Mouse (Mus musculus): ENCODE measurements around the gene Otx2. TPM values are rescaled to one million over a fixed set of nuclear protein-coding genes. Genes with fewer than 3 reads are reported as not detected.
"Not testable (repeated sequence)": the region's sequence is repeated elsewhere in the genome, so short reads cannot be mapped to it uniquely, and the experiment has no call there.

Gene Otx2
- polyA plus RNA-seq, 1 experiment = not detected

- no peak for TF ChIP-seq POLR2A (IDR thresholded peaks at IDR 0.05; ENCODE audit: low read depth, low read length)
- TF ChIP-seq CTCF (IDR thresholded peaks at IDR 0.05; ENCODE audit: extremely low read depth, insufficient read depth, insufficient read length, insufficient replicate concordance) = no peak
- Histone ChIP-seq H3K4me1 (ENCODE audit: control insufficient read depth, insufficient read depth, insufficient read length) (no peaks in the 10 kb centered on the region), H3K36me3 (ENCODE audit: control insufficient read depth, insufficient read depth, low read length) (no peaks in the 10 kb centered on the region), H3K4me3 (ENCODE audit: extremely low read depth, insufficient read depth, insufficient read length) (no peak overlapping the region), H3K27me3 (ENCODE audit: control insufficient read depth, insufficient read depth, low read length) (no peaks in the 10 kb centered on the region), H3K27ac (ENCODE audit: insufficient read depth, low read length) (no peak overlapping the region)
- 86% methylated on average over 8 of the region's 8 CpGs for WGBS
- no peak for DNase-seq (ENCODE audit: low read depth in 1 of 2, low spot score in 2 of 2)
These were observed 41.3 kb downstream of the Otx2 start for GRCm38 (mm10) chr14:48632335-48632734.

DNA sequence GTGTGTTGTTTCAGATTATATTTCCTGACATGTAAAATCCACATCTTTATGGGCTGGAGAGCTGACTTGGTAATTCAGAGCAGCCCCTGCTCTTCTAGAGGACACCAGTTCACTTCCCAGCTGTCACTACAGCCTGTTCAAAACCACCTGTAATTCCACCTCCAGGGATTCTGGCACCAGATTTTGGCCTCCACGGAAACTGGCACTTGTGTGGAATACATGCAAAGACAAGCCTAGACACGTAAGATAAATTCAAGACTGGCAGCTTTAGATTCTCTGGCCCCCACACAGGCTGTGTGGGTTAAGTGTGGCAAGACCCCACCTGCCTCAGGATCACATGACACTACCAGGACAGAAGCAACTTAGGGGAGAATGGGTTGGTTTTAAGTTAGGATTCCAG is 42.1 kb downstream of the Otx2 start:
- 85% methylated on average over 2 of the region's 2 CpGs for WGBS
- no peak for DNase-seq (ENCODE audit: low read depth in 1 of 2, low spot score in 2 of 2)
- H3K4me3 ChIP-seq (ENCODE audit: extremely low read depth, insufficient read depth, insufficient read length) = no peak overlapping the region
- H3K27ac ChIP-seq (ENCODE audit: insufficient read depth, low read length) = no peak overlapping the region
- no peaks in the 10 kb centered on the region for H3K4me1 ChIP-seq (ENCODE audit: control insufficient read depth, insufficient read depth, insufficient read length)
- TF ChIP-seq POLR2A (IDR thresholded peaks at IDR 0.05; ENCODE audit: low read depth, low read length) (no peak), CTCF (IDR thresholded peaks at IDR 0.05; ENCODE audit: extremely low read depth, insufficient read depth, insufficient read length, insufficient replicate concordance) (no peak)
- no peaks in the 10 kb centered on the region for H3K27me3 ChIP-seq (ENCODE audit: control insufficient read depth, insufficient read depth, low read length)
- H3K36me3 ChIP-seq (ENCODE audit: control insufficient read depth, insufficient read depth, low read length) = no peaks in the 10 kb centered on the region

DNA sequence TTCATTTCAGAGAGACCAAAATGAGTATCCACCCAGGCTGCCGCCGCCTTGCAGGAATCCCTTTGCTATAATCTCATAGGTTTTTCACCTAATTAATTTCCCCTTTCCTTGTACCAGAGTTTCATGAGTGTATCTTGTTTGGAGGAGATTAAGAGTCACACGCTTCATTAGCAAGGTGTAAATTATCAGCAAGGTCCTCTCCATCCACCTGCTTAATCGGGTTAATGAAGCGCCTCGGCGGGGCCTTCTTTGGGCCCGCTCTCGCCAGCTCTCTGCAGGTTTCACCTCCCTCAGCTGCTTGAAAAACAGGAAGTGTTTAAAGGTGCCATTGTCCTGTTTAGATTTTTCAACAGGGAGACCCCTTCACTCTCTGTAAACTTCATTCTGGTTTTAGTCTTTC is 44.2 kb downstream of the Otx2 start:
- DNase-seq (ENCODE audit: low read depth in 1 of 2, low spot score in 2 of 2) = no peak
- no peak overlapping the region for H3K4me3 ChIP-seq (ENCODE audit: extremely low read depth, insufficient read depth, insufficient read length)
- WGBS = 93% methylated on average over 9 of the region's 9 CpGs
- no peak for TF ChIP-seq POLR2A (IDR thresholded peaks at IDR 0.05; ENCODE audit: low read depth, low read length)
- no peak for TF ChIP-seq CTCF (IDR thresholded peaks at IDR 0.05; ENCODE audit: extremely low read depth, insufficient read depth, insufficient read length, insufficient replicate concordance)
- H3K36me3 ChIP-seq (ENCODE audit: control insufficient read depth, insufficient read depth, low read length) = no peaks in the 10 kb centered on the region
- no peaks in the 10 kb centered on the region for H3K4me1 ChIP-seq (ENCODE audit: control insufficient read depth, insufficient read depth, insufficient read length)
- H3K27me3 ChIP-seq (ENCODE audit: control insufficient read depth, insufficient read depth, low read length) = no peaks in the 10 kb centered on the region
- H3K27ac ChIP-seq (ENCODE audit: insufficient read depth, low read length) = no peak overlapping the region

DNA sequence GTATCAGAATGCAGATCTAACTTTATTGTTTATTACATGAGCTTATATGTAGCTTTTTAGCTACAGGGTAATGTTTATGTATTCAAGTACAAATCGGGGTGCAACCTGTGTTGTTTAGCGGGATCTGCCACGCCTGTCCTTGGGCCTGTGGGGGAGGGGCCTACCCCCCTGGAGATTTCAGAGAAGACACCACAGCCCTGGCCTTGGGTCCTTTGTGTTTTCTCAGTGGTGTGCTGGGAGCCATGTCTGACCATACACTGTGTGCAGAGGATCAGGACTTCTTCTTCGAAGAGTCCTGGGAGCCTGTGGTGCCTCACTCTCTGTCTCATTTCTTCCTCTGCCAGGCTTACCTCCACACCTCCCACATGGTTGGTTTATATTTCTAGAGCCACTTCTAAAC is 47.3 kb downstream of the Otx2 start:
- 85% methylated on average over 4 of the region's 4 CpGs for WGBS
- no peak for DNase-seq (ENCODE audit: low read depth in 1 of 2, low spot score in 2 of 2)
- TF ChIP-seq POLR2A (IDR thresholded peaks at IDR 0.05; ENCODE audit: low read depth, low read length) (no peak), CTCF (IDR thresholded peaks at IDR 0.05; ENCODE audit: extremely low read depth, insufficient read depth, insufficient read length, insufficient replicate concordance) (no peak)
- Histone ChIP-seq H3K36me3 (ENCODE audit: control insufficient read depth, insufficient read depth, low read length) (no peaks in the 10 kb centered on the region), H3K4me3 (ENCODE audit: extremely low read depth, insufficient read depth, insufficient read length) (no peak overlapping the region), H3K27me3 (ENCODE audit: control insufficient read depth, insufficient read depth, low read length) (no peaks in the 10 kb centered on the region), H3K4me1 (ENCODE audit: control insufficient read depth, insufficient read depth, insufficient read length) (no peaks in the 10 kb centered on the region), H3K27ac (ENCODE audit: insufficient read depth, low read length) (no peak overlapping the region)

DNA sequence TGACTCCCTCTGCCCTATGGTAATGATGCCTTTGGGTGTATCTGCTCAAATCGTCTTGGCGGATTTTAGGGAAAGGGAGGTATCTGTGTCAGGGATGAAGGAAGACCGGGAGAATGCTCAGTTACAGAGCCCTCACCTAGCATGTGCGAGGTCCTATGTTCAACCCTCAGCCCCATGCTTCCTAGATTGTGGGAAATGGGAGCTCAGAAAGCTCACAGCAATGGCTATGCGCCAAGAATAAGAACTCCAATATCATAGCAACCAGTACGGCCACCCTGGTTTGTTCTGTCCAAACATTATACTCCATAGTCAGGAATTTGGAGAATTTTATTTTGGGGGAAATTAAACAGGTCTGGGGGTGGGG is 48.3 kb downstream of the Otx2 start:
- no peak overlapping the region for H3K4me3 ChIP-seq (ENCODE audit: extremely low read depth, insufficient read depth, insufficient read length)
- 86% methylated on average over 6 of the region's 6 CpGs for WGBS
- H3K27me3 ChIP-seq (ENCODE audit: control insufficient read depth, insufficient read depth, low read length) = no peaks in the 10 kb centered on the region
- no peaks in the 10 kb centered on the region for H3K4me1 ChIP-seq (ENCODE audit: control insufficient read depth, insufficient read depth, insufficient read length)
- TF ChIP-seq CTCF (IDR thresholded peaks at IDR 0.05; ENCODE audit: extremely low read depth, insufficient read depth, insufficient read length, insufficient replicate concordance) (no peak), POLR2A (IDR thresholded peaks at IDR 0.05; ENCODE audit: low read depth, low read length) (no peak)
- DNase-seq (ENCODE audit: low read depth in 1 of 2, low spot score in 2 of 2) = no peak
- no peak overlapping the region for H3K27ac ChIP-seq (ENCODE audit: insufficient read depth, low read length)
- H3K36me3 ChIP-seq (ENCODE audit: control insufficient read depth, insufficient read depth, low read length) = no peaks in the 10 kb centered on the region

DNA sequence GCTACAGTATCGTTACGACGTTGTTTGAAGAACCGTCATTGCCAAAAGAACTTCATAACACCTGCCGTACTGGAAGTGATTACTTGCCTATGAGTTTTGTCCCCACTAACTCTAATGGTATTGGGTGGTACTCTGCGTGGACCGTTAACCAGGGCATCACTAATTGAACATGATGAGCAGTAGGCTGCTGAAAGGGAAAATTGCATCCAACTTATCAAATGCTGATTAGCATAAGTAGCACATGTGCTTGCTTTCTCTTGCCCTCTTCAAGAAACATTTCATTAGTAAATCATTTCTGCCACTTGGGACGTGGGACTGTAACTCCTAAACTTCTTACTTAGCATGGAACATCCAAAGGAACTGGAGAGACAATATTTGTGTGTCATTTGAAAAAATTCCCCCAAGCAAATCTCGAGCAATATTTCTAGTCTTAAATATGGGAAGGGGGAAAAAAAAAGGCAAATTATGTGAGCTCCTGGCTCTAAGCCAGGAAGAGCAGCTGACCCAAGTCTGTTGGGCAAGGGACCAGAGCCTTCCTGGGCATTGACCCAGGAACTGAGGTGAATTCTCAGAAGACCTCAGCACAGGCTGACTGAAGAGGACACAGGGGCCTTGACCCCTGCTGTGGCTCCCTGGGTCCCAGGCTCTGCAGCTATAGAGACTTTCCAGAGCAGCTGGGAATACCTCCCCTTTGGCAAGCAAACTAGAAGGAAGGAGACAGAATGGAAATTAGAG is 48.9 kb downstream of the Otx2 start:
- no peak overlapping the region for H3K4me3 ChIP-seq (ENCODE audit: extremely low read depth, insufficient read depth, insufficient read length)
- H3K4me1 ChIP-seq (ENCODE audit: control insufficient read depth, insufficient read depth, insufficient read length) = no peaks in the 10 kb centered on the region
- no peak overlapping the region for H3K27ac ChIP-seq (ENCODE audit: insufficient read depth, low read length)
- TF ChIP-seq POLR2A (IDR thresholded peaks at IDR 0.05; ENCODE audit: low read depth, low read length) (no peak), CTCF (IDR thresholded peaks at IDR 0.05; ENCODE audit: extremely low read depth, insufficient read depth, insufficient read length, insufficient replicate concordance) (no peak)
- no peak for DNase-seq (ENCODE audit: low read depth in 1 of 2, low spot score in 2 of 2)
- no peaks in the 10 kb centered on the region for H3K36me3 ChIP-seq (ENCODE audit: control insufficient read depth, insufficient read depth, low read length)
- WGBS = 92% methylated on average over 9 of the region's 9 CpGs
- no peaks in the 10 kb centered on the region for H3K27me3 ChIP-seq (ENCODE audit: control insufficient read depth, insufficient read depth, low read length)

- not testable (repeated sequence) for H3K27ac ChIP-seq (ENCODE audit: insufficient read depth, low read length); H3K36me3 ChIP-seq (ENCODE audit: control insufficient read depth, insufficient read depth, low read length); H3K4me3 ChIP-seq (ENCODE audit: extremely low read depth, insufficient read depth, insufficient read length); H3K4me1 ChIP-seq (ENCODE audit: control insufficient read depth, insufficient read depth, insufficient read length); DNase-seq (ENCODE audit: low read depth in 1 of 2, low spot score in 2 of 2); H3K27me3 ChIP-seq (ENCODE audit: control insufficient read depth, insufficient read depth, low read length)
- WGBS = 65% methylated on average over 9 of the region's 9 CpGs
These were observed 50.9 kb downstream of the Otx2 start for GRCm38 (mm10) chr14:48622726-48623125.
